Mouse (Mus musculus) megakaryocyte progenitor cell, adult 5-6 weeks (primary cell): Measurements from ENCODE around the gene Ppp4r1. TPM values are rescaled to one million over a fixed set of nuclear protein-coding genes. Genes with fewer than 3 reads are reported as not detected.

Source experiments
- ATAC-seq: replicated peaks from 2 replicates; pipeline ENCODE4 v1.8.0; 2016; ENCODE audit warnings: mild to moderate bottlenecking, moderate TSS enrichment, inconsistent platforms; ENCODE audit not compliant: poor library complexity
- total RNA-seq, 2 experiments: library from RNA; stranded (forward) in 1 of 2; stranded (reverse) in 1 of 2; fragments of 157-497, 149-512 nt in 1 of 2; fragments of 200-1000 nt in 1 of 2; gene quantifications; 2 replicates each; pipeline versions ENCODE4 v1.2.3 to v1.2.4; 2015 to 2017

Ppp4r1 gene
- total RNA-seq (2015) (39.9 and 44.5 TPM in 2 replicates), total RNA-seq (2017) (48.1 and 65.4 TPM in 2 replicates)

DNA sequence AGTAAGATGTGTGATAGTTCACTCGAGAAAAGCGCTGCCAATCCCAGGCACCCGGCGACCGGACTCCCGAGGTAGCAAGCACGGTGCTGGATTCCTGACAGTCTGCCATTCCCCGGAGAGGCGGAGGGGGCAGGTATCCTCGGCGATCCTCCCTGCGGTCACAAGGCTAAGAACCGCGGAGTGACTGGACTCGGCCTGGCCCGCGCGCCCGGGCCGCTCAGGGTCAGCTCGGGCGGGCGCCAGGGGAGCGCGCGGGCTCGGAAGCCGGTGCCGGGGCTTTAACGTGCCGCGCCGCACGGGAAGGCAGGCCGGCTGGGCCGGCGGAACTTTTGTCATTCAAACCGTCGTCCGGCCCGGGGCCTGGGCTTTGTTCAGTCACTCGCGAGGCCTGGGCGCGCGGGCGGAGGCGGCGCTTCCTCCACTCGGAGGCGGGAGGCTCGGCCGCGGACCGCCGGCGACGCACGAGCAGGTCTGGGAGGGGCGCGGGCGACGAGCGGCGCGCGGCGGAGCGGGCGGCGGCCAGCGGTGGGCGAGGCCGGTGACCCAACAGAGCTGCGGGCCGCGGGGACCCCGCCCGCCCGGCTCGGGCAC, at the start of gene Ppp4r1:
Ppp4r1 (plus strand) TSS at position 23 of the 591 bp plus-strand sequence.
- peak; percentile 45 for ATAC-seq

DNA sequence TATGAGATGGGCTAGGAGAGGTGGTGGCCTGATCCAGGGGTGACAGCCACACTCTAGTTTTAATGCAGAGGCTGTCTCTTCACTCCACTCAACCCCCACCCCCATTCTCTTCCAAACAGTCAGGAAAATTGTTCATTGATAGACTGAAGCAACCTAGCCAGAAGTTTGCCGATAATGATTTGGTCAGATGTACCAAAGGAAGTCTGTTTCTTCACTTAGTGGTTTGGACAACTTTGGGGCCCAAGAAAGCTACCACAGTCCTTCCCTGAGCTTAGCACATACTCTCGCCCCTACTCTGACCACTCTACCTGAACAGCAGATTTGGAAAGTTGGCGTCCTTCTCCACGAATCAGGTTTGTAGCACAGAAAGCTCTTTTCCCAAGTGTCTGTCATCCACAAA, 49.7 kb upstream of the Ppp4r1 start:
- no peak for ATAC-seq

- ATAC-seq = peak; percentile 42
Measured at GRCm38 (mm10) chr17:65735088-65735487, 47.3 kb upstream of the Ppp4r1 start.

- ATAC-seq = peak; percentile 51
Measured at GRCm38 (mm10) chr17:65737175-65737574, 45.2 kb upstream of the Ppp4r1 start.

DNA sequence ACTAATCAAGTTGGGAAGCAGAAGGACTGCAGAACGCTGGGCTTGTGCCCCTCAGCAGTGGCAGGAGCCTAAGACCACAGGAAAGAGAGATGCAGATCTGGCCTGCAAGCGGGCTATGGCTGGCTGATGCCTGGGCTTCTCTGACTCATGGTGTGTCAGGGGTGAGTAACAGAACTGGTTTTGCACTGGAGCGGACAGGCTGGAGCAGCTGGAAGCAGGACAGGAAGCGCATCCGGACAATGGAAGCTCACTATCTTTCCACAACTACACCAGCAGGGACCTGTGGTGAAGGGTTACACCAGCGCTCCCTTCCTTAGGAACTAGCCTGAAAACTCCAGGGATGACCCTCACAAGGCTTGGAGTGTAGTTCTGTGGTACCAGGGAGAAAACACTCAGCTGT, 44.8 kb upstream of the Ppp4r1 start:
- ATAC-seq = peak; percentile 61

DNA sequence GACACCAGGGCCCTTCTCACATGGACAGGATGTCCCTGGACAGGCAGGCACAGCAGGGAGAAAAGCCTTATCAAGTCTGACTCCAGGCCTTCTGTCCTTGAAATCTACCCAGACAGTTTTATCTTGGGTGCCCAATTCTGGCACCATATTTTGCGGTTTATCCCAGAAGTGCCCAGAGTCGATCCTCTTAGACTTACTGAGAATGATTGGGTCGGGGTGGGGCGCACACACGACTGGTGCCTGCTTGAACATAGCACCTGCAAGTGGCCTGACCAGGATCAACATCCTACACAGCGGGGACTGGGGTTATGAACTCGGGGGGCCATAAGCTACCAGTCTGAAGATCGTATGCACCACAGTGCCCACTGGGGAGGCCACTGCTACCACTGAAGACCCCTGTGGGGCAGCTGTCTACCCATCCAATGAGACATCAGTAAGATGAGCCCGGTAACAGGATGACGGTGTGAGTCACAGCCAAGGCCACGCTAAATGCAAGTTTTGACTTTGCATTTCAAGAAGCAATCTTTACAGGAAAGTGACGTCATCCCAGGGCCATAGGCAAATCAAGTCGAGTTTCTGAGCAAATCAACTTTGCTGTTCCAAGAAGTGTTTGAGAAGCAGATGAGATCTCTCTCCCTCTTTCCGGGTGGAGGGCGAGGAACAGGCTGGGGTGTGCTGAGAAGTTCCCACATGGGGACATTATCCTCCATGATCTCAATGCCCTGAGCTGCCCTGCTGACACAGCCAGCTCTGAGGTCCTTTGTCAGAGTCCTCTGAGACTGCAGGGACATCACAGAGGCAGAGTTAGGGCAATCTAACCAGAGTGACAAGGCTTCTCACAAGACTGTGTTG, 42.3 kb upstream of the Ppp4r1 start:
- no peak for ATAC-seq

DNA sequence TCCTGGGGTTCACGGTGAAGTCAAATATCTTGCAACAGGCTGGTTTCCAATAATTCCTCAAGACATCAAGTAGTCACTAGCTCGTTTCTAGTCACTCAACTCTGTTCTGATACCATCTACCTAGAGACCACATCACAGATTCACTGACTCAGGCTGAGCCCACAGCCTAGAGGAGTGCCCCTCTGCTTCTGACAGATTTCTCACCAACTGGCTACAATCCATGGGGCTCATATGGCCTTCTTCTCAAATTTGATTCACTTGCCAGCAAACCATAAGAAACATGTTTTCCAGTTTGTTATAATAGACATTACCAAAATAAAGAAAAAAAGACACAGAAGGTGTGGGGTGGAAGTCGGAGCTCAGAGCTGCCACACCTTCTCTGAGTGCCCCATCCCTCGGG, 40.8 kb upstream of the Ppp4r1 start:
- ATAC-seq = no peak

GRCm38 (mm10) chr17:65742245-65742905, 40.0 kb upstream of the Ppp4r1 start:
- no peak for ATAC-seq

DNA sequence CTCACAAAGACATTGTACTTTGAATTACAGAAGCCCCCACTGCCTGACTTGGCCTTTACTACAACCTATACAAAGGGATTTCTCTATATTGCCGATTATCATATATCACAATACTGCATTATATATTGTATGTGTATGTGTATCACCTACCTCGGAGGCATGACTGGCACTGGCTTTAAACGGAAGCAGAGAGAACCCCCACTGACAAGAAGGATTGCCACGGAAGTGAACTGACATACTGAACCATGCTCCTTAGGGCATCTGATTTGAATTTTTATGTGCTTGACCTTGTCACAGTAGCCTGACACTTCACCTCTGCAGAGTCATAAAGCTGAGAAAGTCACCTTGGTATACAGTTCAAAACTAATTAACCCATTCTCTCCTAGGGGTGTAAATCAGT, 39.4 kb upstream of the Ppp4r1 start:
- ATAC-seq = no peak

- no peak for ATAC-seq
Measured at GRCm38 (mm10) chr17:65743664-65744330, 38.6 kb upstream of the Ppp4r1 start.

- no peak for ATAC-seq
Measured at GRCm38 (mm10) chr17:65746314-65746713, 36.1 kb upstream of the Ppp4r1 start.

- ATAC-seq = peak; percentile 56
Measured at GRCm38 (mm10) chr17:65748997-65749396, 33.4 kb upstream of the Ppp4r1 start.

DNA sequence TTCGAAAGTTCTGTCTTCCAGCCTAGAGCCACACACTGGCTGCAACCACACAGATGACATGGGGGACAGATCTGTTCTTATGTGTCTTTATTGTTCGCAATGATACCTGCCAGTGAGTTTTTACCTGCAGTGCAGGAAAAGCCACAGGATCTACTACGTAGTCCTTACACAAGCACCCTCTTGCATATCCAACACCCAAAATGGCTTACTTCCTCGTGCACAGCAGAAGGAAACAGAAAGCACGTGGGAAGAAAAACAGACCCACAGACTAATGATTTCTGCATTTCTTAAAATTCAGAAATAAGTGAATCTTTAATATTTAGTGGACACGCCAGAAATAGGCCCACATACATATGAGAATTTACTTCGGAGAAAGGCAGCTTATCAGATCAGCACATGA, 32.6 kb upstream of the Ppp4r1 start:
- ATAC-seq = peak; percentile 74

DNA sequence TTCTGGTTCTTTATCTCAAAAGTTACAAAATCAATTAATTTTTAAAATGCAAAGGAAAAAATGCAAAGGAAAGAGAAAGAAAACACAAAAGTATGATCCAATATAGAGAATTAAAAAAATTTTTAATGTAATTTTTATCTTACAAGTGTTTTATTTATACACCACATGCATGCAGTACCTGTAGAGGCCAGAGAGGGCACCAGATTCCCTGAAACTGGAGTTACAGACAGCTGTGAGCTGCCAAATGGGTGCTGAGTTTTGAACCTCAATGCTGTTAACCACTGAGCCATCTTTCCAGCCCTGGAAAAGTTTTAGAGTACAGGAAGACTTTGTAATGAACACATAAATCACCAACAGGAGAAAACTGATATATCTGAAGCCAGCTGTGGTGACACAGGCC, 32.1 kb upstream of the Ppp4r1 start:
- ATAC-seq = 0 out of 2 replicates have a peak, but pooled peaks have one; percentile 52

DNA sequence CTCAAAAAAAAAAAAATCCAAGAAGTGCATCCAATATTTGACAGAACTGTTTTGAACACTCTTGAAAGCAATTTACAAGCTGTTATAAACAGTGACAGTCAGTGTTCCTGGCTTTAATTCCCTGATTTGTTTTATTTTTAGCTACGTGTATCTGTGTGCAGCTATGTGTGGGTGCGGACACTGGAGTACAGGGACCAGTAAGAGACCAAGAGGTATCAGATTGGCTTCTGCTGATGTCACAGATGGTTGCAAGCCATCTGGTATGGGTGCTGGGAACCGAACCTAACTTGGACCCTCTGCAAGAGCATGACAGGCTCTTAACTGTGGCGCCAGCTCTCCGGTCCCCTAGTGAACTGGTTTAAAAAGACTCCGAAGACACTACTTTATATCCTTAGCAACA, 29.2 kb upstream of the Ppp4r1 start:
- no peak for ATAC-seq

GRCm38 (mm10) chr17:65755857-65756256, 26.5 kb upstream of the Ppp4r1 start:
- ATAC-seq = no peak

- ATAC-seq = no peak
Measured at GRCm38 (mm10) chr17:65757150-65757549, 25.2 kb upstream of the Ppp4r1 start.

- no peak for ATAC-seq
Measured at GRCm38 (mm10) chr17:65763221-65763620, 19.2 kb upstream of the Ppp4r1 start.

DNA sequence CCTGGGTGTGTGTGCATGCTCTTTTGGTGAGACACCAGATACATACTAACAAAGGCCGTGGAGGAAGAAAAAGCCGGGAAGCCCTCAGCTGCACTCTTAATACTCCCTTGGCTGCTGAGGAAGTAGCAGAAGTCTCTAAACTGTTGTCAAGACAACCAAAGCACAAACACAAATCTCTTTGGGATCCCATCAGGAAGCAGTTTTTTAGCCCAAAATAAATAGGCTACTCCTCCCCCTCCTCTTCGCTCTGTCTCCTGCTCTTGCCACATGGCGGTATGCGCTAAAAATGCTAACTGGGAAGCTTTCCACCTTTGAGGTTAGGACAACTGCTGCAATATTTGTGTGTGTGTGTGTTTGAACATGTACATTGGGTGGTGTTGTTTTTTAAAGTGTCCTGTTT, 13.9 kb upstream of the Ppp4r1 start:
- ATAC-seq = peak; percentile 12

DNA sequence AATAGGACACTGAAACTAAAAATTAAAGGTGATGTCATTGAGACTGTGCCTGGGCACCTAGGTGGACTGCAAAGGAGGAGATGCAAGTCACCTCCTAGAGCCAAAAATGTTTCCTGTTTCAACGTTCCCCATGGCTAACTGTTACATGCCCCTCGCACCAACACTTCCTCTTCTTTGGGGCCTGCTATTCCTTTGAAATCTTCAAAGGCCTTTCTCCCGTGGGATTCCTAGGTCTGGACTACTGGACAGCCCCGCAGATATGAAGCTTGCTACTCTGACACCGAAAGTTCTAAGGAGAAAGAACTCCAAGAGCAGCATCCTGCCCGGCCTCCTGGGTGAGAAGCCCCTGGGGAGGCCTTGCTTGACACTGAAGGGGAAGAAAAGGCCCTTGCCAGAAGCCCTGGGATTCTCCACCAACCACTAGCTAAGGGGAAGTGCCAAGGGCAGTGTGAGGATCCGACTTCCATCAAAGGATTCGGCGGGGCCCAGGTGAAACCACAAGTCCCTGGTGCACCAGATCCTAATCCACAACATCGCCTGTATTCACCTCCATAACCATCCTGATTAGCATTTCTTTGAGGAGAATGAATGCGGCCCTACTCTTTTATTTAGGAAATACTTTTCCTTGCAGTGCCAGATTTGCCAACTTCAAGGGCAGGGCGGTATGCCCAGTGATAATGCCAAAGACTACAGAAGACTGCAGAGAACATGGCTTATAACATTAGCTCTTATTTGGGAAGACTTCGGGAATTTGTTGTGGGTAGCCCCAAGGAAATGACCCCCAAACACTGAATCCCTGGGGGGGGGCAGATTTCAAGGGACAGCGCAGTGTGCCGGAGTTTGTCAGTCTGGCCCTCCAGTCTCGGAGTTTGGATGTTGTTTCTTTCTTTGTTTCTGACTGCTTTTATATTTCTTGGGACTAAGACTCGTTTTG, 11.1 kb upstream of the Ppp4r1 start:
- peak; percentile 53 for ATAC-seq
